Mouse (Mus musculus) liver, embryonic 15.5 days (tissue): ENCODE measurements at regions not wholly inside any gene's neighbourhood (a gene's known extent, or its start where the extent isn't known, plus 50 kb on each side); places are given as distances from the start of the nearest gene placed in this dataset.
A peak's percentile ranks its signal among the peaks of the same experiment; 100 is the strongest.
"Not testable (repeated sequence)": the region's sequence is repeated elsewhere in the genome, so short reads cannot be mapped to it uniquely, and the experiment has no call there.

Experiments used
- ATAC-seq: fragments of 200-750 bp; cut with Nextera tagmentation; 2 replicates; pipeline ENCODE4 v1.8.0; 2017; ENCODE audit warnings: moderate number of reproducible peaks, mild to moderate bottlenecking, moderate library complexity; ENCODE audit not compliant: insufficient read depth
- H3K27ac ChIP-seq: fragments of 300-500 bp; sonication (generic); replicated peaks from 2 replicates; pipeline ENCODE4 v1.5.1; 2015; ENCODE audit warnings: mild to moderate bottlenecking, inconsistent platforms
- H3K27me3 ChIP-seq: fragments of 300-500 bp; sonication (generic); 2 replicates; pipeline ENCODE4 v1.6.1; 2015; ENCODE audit warnings: mild to moderate bottlenecking, inconsistent platforms
- H3K36me3 ChIP-seq: fragments of 300-500 bp; sonication (generic); replicated peaks from 2 replicates; pipeline ENCODE4 v1.6.1; 2015; ENCODE audit warnings: moderate library complexity, mild to moderate bottlenecking, inconsistent platforms
- H3K4me1 ChIP-seq: fragments of 300-500 bp; sonication (generic); replicated peaks from 2 replicates; pipeline ENCODE4 v1.6.1; 2015; ENCODE audit warnings: inconsistent platforms
- H3K4me2 ChIP-seq: fragments of 300-500 bp; sonication (generic); 2 replicates; pipeline ENCODE4 v1.6.1; 2015; ENCODE audit warnings: moderate library complexity, mild to moderate bottlenecking, inconsistent platforms
- H3K4me3 ChIP-seq: fragments of 300-500 bp; sonication (generic); replicated peaks from 2 replicates; pipeline ENCODE4 v1.5.1; 2015; ENCODE audit warnings: mild to moderate bottlenecking, inconsistent platforms
- H3K9ac ChIP-seq: fragments of 300-500 bp; sonication (generic); 2 replicates; pipeline ENCODE4 v1.6.1; 2015; ENCODE audit warnings: moderate library complexity, mild to moderate bottlenecking, inconsistent platforms
- H3K9me3 ChIP-seq: fragments of 300-500 bp; sonication (generic); replicated peaks from 2 replicates; pipeline ENCODE4 v1.6.1; 2016; ENCODE audit warnings: inconsistent platforms
- WGBS: fragments of 180-500 bp; shearing (Covaris S2); methylation state at CpG from one replicate; pipeline ENCODE4 v1.1.7; 2015; ENCODE audit warnings: mixed read lengths; ENCODE audit not compliant: insufficient replicate concordance; 5-methylcytosine and 5-hydroxymethylcytosine counted together

DNA sequence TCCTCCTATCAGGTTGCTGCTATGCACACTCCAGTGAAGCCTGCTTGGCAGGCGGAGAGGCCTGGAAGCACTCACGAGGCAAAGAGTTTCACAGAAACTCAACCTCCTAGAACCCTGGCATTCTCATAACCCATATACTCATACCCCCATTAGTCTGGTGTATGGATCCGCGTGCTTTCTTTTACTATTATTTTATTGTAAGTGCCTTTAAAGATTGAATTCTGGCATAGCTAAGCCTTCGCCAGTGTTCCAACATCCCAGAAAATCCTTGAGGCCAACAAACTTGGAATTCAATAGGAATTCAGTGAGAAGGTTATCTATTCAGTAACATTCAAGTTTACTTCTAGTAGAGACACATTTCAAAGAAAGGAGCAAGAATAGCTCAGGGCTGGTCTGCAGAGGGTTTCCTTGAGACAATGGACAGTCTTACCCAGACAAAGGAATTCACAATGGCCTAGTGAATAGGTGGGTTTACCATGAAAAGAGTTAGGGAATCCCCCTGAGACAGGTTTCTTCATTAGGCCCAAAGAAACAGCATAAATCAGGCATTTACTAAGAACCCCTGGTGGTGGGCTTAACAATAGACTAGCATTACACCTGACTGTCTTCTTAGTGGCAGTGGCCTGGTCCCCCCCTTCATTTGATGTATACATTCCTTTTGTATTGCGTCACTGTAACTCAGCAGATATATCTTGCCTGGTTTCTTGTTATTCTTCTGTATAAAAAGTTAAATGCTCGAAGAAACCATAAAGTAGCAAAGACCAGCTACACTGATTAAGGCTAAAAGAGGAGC, 80.8 kb upstream of the Gm15446 start:
- H3K4me2 ChIP-seq, H3K36me3 ChIP-seq, H3K9ac ChIP-seq, H3K27me3 ChIP-seq, H3K4me1 ChIP-seq, H3K4me3 ChIP-seq, H3K27ac ChIP-seq, H3K9me3 ChIP-seq, ATAC-seq: not testable (repeated sequence)
- WGBS, result 71% methylated on average over 7 of the region's 7 CpGs

DNA sequence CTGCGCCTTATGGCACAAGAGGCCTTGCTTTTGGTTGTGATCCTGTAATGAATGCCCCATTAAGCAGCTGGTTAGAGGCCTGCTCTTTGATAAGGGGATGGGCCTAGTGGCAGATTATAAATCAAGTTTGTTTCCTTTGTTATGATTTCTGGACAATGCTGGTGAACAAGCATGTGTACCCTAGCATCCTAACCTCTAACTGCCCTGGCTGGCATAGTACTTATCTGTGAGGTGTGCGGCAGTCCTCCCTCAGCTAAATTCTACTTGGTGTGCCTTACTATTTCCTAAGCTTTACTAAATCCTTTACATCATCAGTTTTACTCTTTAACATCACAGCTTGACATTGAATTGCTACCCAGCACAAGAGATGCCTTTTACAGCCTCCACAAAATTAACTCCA, 79.0 kb upstream of the Gm15446 start:
- H3K36me3 ChIP-seq, ATAC-seq, H3K4me1 ChIP-seq, H3K27ac ChIP-seq, H3K27me3 ChIP-seq, H3K9me3 ChIP-seq: not testable (repeated sequence)
- Histone ChIP-seq H3K4me3 (peak overlapping the region; percentile 64), H3K4me2 (peak overlapping the region; percentile 67), H3K9ac (peak overlapping the region; percentile 56; the same call in 1 of the 2 replicates)
- 67% methylated on average over 2 of the region's 2 CpGs for WGBS

GRCm38 (mm10) chr5:109844753-109845186, 78.4 kb upstream of the Gm15446 start:
- Histone ChIP-seq H3K27ac (no peak overlapping the region), H3K4me1 (peaks cover 3% of the 10 kb centered on the region; the same call in 1 of the 2 replicates), H3K9me3 (no peaks in the 10 kb centered on the region), H3K4me3 (peak overlapping the region; percentile 64), H3K27me3 (no peaks in the 10 kb centered on the region), H3K4me2 (peak overlapping the region; percentile 67), H3K36me3 (no peaks in the 10 kb centered on the region), H3K9ac (peak overlapping the region; percentile 56)
- WGBS, result 2% methylated on average over 15 of the region's 15 CpGs
- peak; percentile 97 for ATAC-seq

GRCm38 (mm10) chr5:109851225-109851624, 72.0 kb upstream of the Gm15446 start:
- H3K4me2 ChIP-seq, H3K27me3 ChIP-seq, H3K9ac ChIP-seq, H3K9me3 ChIP-seq, H3K36me3 ChIP-seq, H3K27ac ChIP-seq, ATAC-seq, H3K4me3 ChIP-seq, H3K4me1 ChIP-seq: not testable (repeated sequence)

- H3K27me3 ChIP-seq, result no peaks in the 10 kb centered on the region
- H3K4me3 ChIP-seq, result no peak overlapping the region
- no peak overlapping the region for H3K9ac ChIP-seq
- no peak overlapping the region for H3K27ac ChIP-seq
- H3K9me3 ChIP-seq, result no peaks in the 10 kb centered on the region
- H3K36me3 ChIP-seq, result no peaks in the 10 kb centered on the region
- WGBS, result 63% methylated on average over 4 of the region's 4 CpGs
- H3K4me2 ChIP-seq, result no peak overlapping the region
- H3K4me1 ChIP-seq, result no peaks in the 10 kb centered on the region
- no peak for ATAC-seq
Measured at GRCm38 (mm10) chr5:109860402-109860801, 62.8 kb upstream of the Gm15446 start.

DNA sequence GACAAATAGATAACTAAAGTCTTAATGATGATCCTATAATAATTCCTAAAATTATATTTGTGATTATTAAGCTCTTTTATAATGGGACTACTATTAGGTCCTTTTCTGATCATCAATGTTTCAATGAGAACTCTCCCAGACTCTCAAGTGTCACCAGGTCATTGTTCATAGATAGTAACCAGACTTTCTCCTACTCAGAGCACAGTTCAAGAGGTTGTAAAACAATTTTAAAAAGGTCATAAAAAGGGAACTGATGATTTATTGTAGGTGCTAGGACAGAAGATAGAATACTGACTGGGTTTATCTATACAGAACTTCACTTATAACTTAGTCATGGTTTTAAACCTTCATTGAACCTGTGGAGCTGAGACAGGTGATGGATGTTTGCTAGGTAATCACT, 58.7 kb upstream of the Gm15446 start:
- not testable (repeated sequence) for ATAC-seq, H3K4me3 ChIP-seq, H3K27me3 ChIP-seq, H3K27ac ChIP-seq, H3K9me3 ChIP-seq, H3K36me3 ChIP-seq, H3K4me2 ChIP-seq, H3K9ac ChIP-seq
- H3K4me1 ChIP-seq, result peaks cover 11% of the 10 kb centered on the region

DNA sequence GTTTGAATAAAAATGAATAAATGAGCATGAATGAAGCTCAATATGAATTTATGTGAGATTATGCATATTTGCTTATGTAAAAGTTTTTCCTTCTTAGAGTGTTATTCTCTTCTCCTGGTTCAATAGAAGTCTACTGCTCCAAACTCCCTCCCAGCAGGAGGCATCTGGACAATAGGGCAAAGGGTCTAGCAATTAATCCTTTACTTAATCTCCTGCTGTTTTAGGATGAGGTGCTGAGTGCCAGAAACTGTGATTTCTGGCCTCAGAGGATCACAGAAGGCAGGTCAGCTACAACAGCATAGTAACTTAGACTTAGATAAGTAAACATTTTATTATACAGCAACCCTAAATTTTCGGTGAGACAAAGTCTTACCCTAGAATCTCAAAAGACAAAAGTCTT, 57.6 kb upstream of the Gm15446 start:
- Histone ChIP-seq H3K9me3 (no peaks in the 10 kb centered on the region), H3K27me3 (no peaks in the 10 kb centered on the region), H3K36me3 (no peaks in the 10 kb centered on the region), H3K27ac (no peak overlapping the region), H3K9ac (no peak overlapping the region), H3K4me3 (no peak overlapping the region), H3K4me1 (peaks cover 11% of the 10 kb centered on the region), H3K4me2 (peak overlapping the region; percentile 74; the same call in 1 of the 2 replicates)
- no peak for ATAC-seq
- WGBS, result 70% methylated on average over 1 of the region's 1 CpGs

GRCm38 (mm10) chr5:109866337-109867126, 56.7 kb upstream of the Gm15446 start:
- ATAC-seq, result peak; percentile 100
- Histone ChIP-seq H3K27ac (no peak overlapping the region; the same call in 1 of the 2 replicates), H3K9ac (peak overlapping the region; percentile 59), H3K4me1 (peaks cover 11% of the 10 kb centered on the region), H3K4me2 (peak overlapping the region; percentile 74), H3K9me3 (no peaks in the 10 kb centered on the region), H3K27me3 (no peaks in the 10 kb centered on the region), H3K4me3 (peak overlapping the region; percentile 74), H3K36me3 (no peaks in the 10 kb centered on the region)
- WGBS, result under 1% methylated on average over 22 of the region's 22 CpGs

GRCm38 (mm10) chr5:109867221-109867620, 56.0 kb upstream of the Gm15446 start:
- H3K36me3 ChIP-seq, H3K9ac ChIP-seq, H3K9me3 ChIP-seq, ATAC-seq, H3K27ac ChIP-seq, H3K27me3 ChIP-seq: not testable (repeated sequence)
- peaks cover 11% of the 10 kb centered on the region for H3K4me1 ChIP-seq
- H3K4me2 ChIP-seq, result peak overlapping the region; percentile 74
- H3K4me3 ChIP-seq, result peak overlapping the region; percentile 74
